Mouse (Mus musculus) E14TG2a.4 (cell line): ENCODE measurements around the gene Tmem95.

Source experiments
- CTCF ChIP-seq: conservative IDR thresholded peaks from 2 replicates; pipeline ENCODE4 v1.5.1; 2014; ENCODE audit warnings: low read length
- NANOG ChIP-seq: IDR thresholded peaks from 2 replicates; pipeline ENCODE4 v1.6.1; 2014; ENCODE audit warnings: borderline replicate concordance, low read length, mixed read lengths
- POU5F1 ChIP-seq: IDR thresholded peaks from 2 replicates; pipeline ENCODE4 v1.6.1; 2014; ENCODE audit warnings: low read length, borderline replicate concordance

DNA sequence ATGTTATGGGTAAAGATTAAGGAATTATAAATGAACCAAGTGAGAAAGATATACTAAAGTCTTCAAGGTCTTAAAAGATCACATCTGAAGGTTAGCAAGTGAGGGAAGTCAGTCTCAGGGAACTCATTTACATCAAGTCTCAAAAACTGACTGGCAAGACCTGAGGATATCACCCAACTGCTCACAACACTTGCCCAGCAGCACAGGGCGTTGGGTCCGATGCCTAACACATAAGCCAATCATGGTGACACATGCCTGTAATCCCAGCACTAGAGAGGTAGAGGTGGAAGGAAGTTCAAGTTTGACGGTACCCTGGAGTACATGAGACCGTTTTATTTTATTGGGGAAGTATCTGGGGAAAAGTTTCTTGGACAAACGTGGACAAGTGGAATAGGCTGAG, 40.3 kb upstream of the Tmem95 start:
- TF ChIP-seq CTCF (no peak), NANOG (no peak), POU5F1 (no peak)
